Mouse (Mus musculus): ENCODE measurements at regions not wholly inside any gene's neighbourhood (a gene's known extent, or its start where the extent isn't known, plus 50 kb on each side); places are given as distances from the start of the nearest gene placed in this dataset.
A peak's percentile ranks its signal among the peaks of the same experiment; 100 is the strongest.

DNA sequence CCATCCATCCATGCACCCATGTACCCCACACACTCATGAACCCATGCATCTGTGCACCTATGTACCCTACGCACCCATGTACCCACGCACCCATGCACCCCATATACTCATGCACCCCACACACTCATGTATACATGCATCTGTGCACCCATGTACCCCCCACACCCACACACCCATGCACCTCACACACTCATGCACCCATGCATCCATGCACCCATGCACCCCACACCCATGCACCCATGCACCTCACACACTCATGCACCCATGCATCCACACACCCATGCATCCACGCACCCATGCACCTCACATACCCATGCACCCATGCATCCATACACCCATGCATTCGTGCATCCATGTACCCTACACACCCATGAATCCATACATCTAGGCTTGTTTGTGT lies 63.6 kb downstream of the 4930564D02Rik start:
- no peak for DNase-seq
- intact Hi-C loops (cut with DNase I; ENCODE audit: low total_unique reads): no loop called here

DNA sequence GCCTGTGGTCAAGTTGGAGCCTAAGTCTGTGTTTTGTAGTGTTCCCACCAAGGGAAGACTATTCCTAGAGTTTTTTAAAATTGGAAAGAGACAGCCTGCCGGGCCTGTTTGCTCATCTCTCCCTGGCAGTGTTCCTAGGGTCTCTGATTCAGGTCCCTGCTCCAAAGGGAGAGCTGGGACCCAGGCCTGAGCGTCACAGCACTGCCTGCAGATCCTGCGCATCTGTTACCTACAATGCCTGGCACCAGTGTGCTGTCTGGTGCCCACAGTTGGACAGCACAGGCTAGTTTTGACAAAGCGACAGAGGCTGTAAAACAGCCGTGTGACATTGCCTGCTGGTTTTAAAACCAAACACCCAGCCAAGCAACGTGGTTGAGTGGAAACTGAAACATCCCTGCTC lies 64.4 kb downstream of the 4930564D02Rik start:
- intact Hi-C loops (cut with DNase I; ENCODE audit: low total_unique reads): no loop called here
- no peak for DNase-seq

DNA sequence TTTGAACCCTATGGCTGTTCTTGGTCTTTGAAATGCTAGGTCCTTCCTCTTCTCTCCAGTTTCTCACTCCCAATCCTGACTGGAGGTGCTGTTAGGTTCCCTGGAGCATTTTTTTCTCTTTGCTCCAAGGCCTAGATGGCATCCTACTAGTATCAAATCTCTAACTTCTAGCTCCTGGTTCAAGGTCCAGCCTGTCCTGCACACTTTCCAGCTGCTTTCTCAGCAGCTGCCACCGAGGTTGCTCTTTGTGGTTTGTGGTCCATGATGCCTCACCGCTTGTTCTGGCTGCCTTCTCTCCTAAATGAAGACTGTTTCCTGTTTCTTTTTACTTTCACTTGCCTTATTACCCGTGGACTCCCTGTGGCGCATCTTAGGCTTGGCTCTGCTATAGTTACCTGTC lies 66.4 kb downstream of the 4930564D02Rik start:
- no peak for DNase-seq
- intact Hi-C loops (cut with DNase I; ENCODE audit: low total_unique reads): no loop called here

DNA sequence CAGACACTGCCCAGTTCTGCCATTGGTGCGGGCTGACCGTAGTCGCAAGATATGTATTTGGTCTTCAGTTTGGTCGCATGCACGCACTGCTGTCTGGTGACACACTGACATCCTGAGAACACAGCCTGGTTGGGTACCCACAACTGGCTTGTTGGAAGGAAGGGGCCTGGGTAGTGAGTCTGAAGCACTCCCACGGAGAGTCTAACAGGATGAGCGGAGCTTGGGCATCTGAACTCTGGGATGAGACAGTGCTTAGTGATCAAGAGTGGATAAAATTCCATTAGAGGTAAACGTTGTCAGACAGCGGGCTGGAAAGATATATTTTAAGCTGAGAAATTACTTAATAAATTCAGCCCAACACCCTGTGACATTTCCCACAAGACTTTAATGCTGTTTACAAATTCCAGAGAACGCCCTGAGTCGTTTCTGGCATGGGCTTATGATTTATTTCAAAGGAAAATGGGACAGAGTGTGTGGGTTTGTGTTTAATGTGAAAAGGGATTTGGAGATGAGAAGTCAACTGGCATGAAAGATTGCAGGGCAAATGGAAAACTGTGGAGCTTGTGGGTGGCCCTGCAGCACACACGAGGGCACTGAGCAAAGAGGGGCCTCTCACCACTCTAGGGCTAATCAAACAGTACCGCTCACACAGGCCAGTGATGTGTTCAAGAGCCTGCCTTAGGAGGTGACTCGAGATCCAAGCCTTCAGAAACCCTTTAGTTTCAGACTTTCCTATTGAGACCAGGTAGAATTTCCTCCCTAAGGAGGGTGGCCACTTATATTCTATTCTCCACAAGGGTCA lies 74.7 kb downstream of the 4930564D02Rik start:
- no peak for DNase-seq
- intact Hi-C loops (cut with DNase I; ENCODE audit: low total_unique reads): no loop called here

DNA sequence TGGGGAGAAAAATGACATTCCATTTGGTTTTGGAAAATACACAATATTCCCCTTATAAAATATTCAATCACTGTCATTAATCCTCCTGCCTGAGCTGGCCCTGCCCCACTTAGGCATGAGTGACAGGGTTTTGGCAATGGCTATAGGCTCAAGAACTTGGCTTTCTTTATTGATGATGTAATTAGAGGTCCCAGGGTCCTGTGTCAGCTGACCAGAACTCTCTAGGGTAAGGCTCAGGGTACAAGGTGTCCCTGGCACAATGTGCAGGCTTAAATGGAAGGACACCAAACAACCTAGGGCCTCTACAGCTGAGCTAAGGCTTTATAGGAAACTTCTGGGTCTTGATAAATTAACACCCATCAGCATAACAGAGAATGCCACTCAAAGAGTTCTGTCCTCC lies 76.0 kb downstream of the 4930564D02Rik start:
- intact Hi-C loops (cut with DNase I; ENCODE audit: low total_unique reads): no loop called here
- DNase-seq: no peak

DNA sequence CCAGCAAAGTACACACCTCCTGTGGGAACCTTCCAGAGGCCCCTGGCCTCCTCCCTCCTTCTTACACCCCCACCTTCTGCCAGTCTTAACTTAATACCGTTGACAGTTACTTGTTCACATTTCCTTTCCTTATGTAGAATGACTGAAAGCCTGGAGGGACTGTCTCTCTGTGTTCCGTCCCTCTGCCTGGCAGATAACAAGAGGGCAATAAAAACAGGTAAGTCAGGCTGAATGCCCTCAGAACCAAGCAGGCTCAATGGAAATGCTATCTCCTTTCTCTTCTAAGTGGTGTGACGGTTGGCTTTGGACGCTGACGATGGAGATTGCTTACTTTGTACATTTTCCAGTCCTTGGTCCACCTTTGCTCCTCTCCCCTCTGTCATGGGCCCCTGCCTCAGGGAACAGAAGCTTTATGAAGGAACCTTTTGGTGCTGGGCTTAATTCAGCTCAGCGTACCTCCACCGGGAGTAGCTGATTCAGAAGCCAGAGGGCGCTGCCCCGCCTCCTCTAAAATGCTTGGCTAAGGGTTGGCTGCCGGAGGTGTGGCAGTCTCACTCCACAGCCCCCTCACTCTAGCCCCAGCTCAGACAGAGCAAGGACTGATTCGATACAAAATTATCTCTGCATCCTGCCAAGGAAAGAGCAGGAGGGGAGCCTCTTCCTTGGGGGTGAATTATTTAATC lies 85.0 kb downstream of the 4930564D02Rik start:
- peak; percentile 7 for DNase-seq

DNA sequence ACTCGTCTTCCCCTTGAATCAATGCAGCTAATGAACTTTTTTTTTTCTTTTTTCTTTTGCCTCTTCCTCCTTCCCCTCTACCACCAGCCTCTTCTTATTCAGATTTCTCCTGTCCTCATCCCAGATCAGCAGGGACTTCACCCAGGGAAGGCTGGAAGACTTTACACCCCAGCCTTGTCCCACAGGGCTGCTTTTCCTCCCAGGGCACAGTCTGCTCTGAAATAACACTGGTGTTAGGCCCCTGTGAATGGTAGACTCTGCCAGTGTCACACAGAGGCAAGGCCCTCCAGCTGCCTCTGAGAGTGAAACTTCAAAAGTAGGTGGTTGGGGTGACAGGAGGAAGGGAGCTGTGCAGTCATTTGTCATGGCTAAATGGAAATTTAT lies 85.5 kb downstream of the 4930564D02Rik start:
- no peak for DNase-seq
- intact Hi-C loops (cut with DNase I; ENCODE audit: low total_unique reads): no loop called here

More for the DNA sequence above, 85.0 kb downstream of the 4930564D02Rik start:
- intact Hi-C loops (cut with DNase I; ENCODE audit: low total_unique reads): no loop called here

DNA sequence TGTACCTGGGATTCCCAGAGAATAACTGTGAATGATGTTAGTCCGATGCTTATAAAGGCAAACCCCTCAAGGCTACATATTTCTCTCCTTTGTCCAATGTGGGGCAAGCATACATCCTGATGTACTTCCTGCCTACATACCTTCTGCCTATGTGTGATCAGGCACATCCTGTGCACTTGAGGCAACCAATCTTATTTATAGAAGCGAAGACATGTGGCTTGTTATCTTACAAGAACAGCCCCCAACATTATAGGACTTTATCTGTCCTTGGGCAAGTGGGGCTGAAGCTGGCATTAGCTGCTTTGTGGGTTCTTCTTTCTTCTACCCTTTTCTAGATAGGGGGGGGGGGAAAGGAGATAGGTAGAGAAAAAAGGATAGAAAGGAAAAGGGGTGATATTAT lies 91.7 kb downstream of the 4930564D02Rik start:
- intact Hi-C loops (cut with DNase I; ENCODE audit: low total_unique reads): no loop called here
- no peak for DNase-seq

DNA sequence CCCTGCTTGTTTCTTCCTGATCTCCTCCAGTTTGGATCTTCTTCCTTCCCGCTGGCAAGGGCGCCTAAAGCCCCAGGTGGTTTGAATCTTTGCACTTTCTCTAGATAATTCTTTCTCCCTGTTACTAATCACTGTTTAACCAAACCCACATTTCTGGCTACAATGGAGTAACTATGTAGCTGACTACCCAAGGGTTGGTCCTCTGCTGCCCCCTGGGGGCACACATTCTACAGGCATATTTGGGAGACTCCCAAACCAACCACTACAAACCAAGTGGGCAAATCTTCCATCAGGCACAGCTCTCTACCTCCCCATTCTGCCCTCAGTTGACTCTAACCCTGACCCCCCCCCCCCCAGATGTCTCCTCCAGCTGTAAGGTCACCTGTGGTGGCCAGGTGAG lies 98.7 kb downstream of the 4930564D02Rik start:
- intact Hi-C loops (cut with DNase I; ENCODE audit: low total_unique reads): no loop called here
- peak; percentile 66 for DNase-seq

DNA sequence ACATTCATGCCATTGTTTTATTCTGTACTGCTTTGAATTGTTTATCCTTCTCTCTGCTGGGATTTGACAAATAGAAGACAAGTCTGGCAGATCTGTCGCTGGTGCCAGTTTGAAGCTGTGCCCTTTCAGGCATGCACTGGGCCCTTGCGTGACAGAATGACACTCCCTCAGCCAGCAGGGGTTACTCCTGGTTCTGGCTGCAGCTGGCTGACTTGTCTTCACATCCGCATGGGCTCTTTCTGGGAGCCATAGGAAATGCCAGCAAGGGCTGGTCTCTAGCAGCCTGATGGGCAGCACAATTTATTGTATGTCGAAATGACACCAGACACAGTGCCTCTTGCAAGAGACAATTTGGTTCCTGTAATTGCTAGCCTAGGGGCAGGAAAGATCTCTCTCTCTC lies 102.5 kb downstream of the 4930564D02Rik start:
- intact Hi-C loops (cut with DNase I; ENCODE audit: low total_unique reads): no loop called here
- DNase-seq: no peak

DNA sequence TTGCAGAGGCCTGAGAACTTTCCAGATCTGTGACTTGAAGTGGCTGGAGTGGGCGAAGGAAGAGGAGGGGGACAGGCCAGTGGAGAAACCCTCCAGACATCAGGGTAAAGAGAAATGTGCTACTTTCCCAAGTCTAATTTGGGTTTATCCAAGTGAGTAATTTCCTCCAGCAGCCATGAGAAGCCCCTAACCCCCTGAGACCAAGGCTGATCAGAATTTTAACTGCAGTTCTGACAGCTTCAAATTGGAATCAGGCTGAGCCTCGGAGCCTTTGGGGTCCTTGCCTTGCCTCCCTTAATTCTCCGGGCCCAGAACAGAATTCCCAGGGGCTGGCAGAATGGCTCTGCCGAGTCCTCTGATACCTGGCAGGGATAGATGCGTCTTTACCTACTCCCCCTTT lies 104.9 kb downstream of the 4930564D02Rik start:
- intact Hi-C loops (cut with DNase I; ENCODE audit: low total_unique reads): no loop called here
- DNase-seq: no peak

DNA sequence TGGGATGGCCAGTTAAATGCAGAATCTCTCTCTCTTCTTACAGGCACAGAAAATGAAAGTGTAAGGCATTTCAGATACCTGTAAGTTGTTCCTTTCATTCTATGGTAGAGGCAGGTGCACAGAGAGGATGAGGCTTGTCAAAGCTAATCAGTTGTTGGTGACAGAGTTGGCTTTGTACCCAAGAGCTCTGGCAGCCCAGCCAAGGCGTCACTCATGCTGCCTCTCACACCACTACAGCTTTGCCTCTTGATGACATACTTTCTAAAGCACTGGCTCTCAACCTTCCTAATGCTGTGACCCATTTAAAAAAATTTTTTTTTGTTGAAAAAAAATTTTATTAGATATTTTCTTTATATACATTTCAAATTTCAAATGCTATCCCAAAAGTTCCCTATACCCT lies 105.4 kb downstream of the 4930564D02Rik start:
- intact Hi-C loops (cut with DNase I; ENCODE audit: low total_unique reads): no loop called here
- DNase-seq: no peak

DNA sequence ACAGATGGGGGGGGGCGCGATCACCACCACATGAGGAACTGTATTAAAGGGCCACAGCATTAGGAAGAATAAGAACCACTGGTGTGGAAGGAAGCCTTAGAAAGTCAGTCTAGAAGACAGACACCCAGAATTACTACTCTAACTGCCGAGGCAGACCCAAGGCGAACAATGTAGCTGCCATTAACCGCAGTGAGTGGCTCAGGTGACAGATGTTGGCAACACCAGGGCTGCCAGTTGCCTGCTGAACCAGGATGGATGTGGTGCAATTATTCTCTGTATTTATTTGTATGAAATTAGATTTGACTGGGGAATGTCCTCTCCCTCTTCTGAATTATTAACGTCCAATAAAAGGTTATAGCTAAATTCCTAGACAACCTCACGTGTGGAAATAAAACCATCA lies 124.7 kb downstream of the 4930564D02Rik start:
- intact Hi-C loops (cut with DNase I; ENCODE audit: low total_unique reads): no loop called here
- DNase-seq: no peak

DNA sequence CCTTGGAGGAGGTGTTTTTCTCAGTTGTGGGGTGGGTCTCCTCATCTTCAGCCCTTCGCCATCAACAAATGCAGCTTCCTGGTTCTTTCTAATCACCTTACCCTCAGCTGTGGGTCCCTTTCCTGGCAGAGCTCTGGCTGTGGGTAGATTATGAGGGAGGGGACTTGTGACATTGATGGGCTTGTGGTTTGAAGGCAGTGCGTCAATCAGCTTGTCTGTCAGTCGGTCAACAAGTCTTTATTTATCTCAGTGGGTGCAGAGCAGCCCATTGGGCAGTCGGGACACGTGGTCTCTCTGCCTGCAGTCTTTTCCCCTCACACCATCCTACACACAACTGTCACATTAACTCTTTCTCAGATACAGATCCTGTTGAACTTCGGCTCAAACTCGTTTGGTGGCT lies 125.2 kb downstream of the 4930564D02Rik start:
- intact Hi-C loops (cut with DNase I; ENCODE audit: low total_unique reads): no loop called here
- DNase-seq: no peak

DNA sequence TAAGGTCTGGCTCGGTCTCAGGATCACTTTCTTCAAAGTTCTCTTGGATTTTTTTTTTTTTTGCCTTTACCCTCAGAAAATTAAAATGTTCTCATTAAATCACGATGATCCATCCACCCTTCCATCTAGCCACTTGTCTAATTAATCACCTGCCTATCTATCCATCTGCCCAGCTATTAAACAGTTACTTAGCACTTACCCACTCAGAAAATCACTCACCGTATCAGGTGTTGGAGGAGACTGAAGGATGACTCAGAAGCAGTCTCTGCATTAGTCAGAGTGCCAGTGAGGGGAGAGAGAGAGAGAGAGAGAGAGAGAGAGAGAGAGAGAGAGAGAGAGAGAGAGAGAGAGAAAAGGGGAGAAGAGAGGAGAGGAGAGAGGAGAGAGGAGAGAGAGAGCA lies 134.1 kb downstream of the 4930564D02Rik start:
- DNase-seq: no peak
- intact Hi-C loops (cut with DNase I; ENCODE audit: low total_unique reads): no loop called here

DNA sequence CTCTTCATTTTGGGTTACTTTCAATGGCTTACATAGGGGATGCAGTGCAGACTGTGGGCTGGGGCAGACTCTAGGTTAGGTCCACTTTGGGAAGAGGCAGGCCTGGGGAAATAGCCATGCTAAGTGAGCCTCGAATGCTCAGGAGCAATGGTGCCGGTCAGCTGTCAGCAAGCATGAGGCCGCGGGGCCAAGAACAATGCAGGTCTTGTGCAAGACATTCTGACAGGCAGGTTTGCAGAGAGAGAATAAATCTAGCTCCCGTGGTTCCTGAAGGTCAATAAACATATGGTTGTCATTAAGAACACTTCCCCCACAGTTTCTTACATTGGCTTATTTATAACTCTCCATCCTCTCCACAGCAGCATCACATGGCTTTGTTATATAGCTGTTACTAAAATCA lies 142.5 kb downstream of the 4930564D02Rik start:
- intact Hi-C loops (cut with DNase I; ENCODE audit: low total_unique reads): no loop called here
- no peak for DNase-seq

DNA sequence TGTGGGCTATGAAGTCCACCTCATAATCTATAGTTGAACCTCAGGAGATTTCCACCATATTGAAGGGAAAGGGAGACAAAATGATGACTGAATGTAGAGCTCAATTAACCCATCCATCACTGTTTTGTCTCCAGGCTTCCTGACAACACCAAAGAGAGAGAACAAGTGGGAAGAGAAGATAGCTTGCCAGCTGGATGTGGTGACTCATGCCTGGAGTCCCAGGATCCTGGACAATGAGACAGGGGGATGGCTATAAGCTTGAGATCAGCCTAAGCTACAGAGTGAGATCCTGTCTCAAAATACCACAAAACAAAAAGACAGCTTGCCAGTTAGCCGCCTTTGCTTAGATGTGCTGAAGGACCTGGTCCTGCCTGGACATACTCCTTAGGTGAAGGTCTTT lies 144.4 kb downstream of the 4930564D02Rik start:
- DNase-seq: no peak
- intact Hi-C loops (cut with DNase I; ENCODE audit: low total_unique reads): no loop called here

DNA sequence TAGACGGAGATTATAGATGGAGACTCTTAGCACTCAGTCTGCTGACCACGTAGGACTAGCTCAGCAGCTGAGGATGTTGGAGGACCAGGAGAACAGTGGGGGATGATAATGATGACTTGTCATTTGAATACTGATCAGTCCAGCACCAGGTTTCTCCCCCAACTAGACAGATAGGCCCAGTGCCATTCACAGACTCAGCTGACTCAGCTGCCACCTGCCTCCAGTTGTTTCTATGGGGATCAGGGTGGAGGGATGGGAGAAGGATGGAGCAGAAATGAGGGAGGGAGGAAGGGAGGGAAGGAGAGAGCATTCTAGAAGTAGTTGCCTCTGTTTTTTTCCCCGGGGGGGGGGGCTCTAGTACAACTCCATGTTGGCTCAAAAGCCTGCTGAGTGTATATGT lies 145.1 kb downstream of the 4930564D02Rik start:
- no peak for DNase-seq
- intact Hi-C loops (cut with DNase I; ENCODE audit: low total_unique reads): no loop called here

DNA sequence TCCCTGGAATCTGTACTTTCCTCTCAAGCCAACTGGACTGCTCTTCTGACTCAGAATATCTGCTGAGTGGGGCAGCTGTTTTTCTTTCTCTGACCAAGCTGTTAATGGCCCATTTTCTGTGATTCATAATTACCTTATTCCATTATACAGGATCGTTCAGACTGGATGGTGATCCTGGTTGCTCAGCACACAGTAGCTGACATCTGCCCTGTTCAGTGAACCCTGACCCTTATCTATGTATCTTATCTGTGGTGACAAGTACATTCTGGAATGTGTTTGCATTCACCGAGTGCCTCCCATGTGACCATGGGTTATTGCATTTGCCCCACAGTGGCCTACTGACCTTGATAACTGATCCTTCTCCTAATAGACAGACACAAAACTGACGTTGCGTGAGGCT lies 148.2 kb downstream of the 4930564D02Rik start:
- intact Hi-C loops (cut with DNase I; ENCODE audit: low total_unique reads): no loop called here
- DNase-seq: no peak

DNA sequence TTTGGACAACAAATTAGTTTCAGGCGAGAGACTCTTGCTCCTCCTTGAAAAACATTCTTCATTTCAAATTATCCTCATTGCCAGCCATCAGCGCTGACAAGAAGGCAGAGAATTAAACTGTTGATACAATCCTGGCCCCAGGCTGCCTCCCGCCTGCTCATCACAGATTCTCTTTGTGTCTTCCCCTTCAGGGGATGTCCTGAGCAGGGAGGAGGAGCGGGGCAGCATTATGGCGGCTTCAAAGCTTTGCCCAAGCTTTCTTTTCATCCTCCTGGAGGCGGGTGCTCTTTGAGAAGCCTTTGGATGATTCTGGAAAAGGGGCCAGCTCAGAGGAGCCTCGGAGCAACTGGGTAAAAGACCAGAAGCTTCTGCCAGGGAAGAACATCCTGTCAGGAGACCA lies 149.1 kb downstream of the 4930564D02Rik start:
- intact Hi-C loops (cut with DNase I; ENCODE audit: low total_unique reads): no loop called here
- no peak for DNase-seq

DNA sequence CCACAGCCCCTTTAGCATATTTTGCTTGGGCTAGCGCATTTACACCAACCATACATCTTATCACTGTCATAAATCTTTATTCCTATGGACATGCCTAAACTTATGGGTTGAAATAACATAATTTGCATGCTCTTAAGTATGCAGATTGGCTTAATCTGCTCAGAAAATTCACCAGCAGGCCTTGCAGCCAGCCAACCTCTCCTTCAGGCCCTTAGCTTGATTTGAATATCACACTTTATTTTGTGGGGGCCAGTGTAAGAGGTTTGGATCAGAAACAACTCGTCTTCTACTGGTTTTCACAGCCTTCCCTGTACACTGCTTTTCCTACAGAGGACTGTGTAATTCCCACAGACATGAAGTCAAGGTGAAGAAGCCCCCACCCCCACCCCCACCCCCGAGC lies 153.0 kb downstream of the 4930564D02Rik start:
- DNase-seq: no peak
- intact Hi-C loops (cut with DNase I; ENCODE audit: low total_unique reads): no loop called here
